Mouse (Mus musculus) spleen, postnatal 14 days (tissue): Measurements from ENCODE around the gene Tipin.
A peak's percentile ranks its signal among the peaks of the same experiment; 100 is the strongest.
"Not testable (repeated sequence)": the region's sequence is repeated elsewhere in the genome, so short reads cannot be mapped to it uniquely, and the experiment has no call there.

Experiments
- DNase-seq, 2 experiments: peaks; one replicate each; pipeline ENCODE4 v3.0.0; 2021 to 2022; ENCODE audit warnings: low spot score in 2 of 2

Tipin gene

DNA sequence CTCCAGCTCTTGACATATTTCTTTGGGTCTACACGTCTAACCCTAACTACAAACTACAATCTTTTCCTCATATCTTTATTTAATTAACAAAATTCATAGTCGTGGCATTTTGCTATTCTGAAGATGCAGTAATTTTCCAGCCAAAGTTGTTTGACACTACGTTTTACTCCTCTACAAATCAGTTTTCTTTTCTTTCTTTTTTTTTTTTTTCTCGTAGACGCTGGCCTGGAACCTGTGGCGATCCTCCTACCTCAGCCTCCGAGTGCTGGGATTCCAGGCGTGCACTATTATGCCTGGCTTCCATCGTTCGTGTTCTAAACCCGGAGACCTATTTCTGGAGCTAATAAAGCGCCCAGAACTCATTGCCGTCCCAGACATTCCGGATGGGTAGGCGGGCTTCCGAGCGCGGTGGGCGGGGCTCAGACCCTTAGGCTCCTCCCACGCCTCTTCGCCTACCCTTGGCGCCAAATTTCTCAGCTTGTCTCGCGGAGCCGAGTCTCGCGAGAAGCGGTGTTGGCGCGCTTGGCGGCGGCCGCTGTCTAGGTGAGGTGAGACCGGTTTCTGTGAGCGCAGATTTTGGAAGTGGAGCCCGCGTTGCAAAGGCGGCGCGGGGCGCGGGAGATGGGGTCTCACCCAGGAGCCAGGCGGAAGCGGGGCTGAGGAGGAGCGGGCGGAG lies at the start of gene Tipin:
Tipin (plus strand) TSS at position 477 of the 676 bp plus-strand sequence.
- DNase-seq = peak; percentile 93 to 96

DNA sequence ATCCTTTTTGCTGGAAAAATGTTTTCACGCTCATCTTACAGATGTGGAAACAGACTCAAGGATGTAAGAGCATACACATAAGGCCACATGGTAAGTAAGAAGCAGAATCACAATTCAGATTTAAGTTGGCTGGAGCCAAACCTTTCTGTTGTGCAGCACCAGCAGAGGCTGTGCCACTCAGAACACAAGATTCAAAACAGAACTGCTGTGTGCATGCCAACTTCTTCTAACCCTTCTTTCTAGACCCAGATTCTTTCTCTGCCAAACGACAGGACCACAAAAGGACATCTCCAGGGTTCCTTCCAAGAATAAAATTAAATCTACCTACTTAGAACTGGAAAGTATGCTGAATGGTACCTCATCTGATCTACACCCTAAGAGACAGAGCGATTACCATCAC lies 49.7 kb upstream of the Tipin start:
- no peak for DNase-seq

DNA sequence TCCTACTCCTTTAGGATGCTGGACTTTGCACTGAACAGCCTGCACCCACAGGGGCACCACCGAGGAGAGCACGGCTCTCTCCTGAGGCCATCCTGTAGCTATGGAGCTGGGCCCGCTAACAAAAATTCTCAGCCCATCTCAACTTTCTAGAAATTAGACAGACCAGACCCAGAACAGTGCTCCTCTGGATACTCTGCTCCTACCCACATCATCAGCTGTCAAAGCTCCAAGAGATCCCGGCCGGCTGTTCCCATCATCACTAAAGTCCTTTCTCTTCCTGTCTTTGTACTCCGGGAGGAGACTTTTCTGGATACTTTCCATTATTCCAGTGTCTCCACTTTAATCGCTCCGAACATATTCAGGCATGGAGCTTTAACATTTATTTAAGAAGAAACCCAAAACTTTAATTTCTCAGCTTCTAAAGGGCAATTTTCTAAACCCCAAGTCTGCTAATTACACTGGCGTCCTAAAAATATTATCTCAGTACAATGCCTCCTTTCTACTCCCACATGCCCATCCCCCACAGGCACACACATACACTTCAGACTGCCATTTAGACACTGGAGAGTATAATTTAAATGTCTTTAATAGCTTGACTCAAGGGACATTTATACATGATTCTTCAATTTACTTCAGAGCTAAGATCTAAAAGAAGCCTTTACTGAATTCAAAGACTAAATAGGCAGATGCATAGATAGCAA lies 49.0 kb upstream of the Tipin start:
- DNase-seq = no peak

DNA sequence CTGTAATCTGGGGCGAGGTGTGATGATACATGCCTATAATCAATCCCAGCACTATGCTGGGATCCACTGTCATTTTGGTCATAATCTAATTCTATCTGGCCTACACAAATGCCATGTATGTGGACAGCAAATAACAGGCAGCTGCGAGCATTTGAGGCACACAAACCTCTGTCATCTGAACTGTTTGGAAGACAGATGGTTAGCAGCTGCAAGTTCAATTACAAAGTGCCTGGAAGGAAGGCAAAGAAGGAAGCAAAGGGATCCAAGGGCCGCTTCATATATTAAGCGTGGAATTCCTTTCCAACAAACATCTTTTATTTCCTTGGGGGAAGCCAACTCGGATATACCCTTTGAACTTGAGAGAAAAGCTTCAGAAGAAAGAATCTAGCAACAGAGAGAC lies 47.7 kb upstream of the Tipin start:
- DNase-seq = no peak

DNA sequence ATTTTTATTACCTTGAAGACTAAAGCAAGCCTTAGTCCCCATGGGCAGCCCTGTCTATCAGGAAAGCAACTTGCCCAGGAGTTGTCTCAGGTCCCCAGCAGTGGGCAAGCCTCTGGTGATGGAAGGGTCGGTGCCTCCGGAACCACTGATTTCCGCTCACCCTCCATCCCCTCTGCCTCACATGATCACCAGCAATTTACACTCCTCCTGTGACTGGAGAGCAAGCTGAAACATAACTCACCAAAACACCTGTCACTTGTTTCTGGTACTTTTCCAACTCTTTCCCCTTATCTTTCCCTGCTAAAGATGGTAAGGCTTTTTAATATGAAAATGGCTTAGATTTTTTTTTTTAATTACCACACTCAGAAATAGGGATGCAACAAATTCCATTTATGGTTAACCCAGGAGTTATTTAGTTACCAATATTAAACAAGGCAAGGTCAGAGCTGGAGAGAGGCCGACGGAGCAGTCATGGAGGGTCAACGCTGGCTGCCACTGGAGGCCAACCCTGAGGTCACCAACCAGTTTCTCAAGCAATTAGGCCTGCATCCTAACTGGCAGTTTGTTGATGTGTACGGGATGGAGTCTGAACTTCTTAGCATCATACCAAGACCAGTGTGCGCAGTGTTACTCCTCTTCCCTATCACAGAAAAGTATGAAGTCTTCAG lies 46.5 kb upstream of the Tipin start, which contains the start of gene Uchl4:
Uchl4 (plus strand) TSS at position 434 of the 668 bp plus-strand sequence.
- DNase-seq = no peak

DNA sequence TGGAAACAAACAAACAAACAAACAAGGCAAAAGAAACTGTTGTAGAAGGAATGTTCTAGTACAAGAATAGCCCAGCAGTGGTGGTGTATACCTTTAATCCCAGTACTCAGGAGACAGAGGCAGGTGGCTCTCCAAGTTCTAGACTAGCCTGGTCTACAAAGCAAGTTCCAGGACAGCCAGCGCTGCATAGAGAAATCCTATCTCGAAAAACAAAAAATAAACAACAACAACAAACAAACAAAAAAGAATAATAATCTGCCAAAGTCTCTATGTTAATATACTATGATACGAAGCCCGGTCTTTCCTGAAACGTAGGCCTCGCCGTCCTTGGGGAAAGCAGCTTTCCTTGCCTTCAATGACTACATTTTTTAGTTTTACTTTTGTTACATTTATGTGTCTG lies 45.3 kb upstream of the Tipin start:
- no peak for DNase-seq

- DNase-seq = no peak
Observed at GRCm38 (mm10) chr9:64240116-64240515, 41.3 kb upstream of the Tipin start.

- DNase-seq = no peak
Observed at GRCm38 (mm10) chr9:64240681-64241080, 40.7 kb upstream of the Tipin start.

DNA sequence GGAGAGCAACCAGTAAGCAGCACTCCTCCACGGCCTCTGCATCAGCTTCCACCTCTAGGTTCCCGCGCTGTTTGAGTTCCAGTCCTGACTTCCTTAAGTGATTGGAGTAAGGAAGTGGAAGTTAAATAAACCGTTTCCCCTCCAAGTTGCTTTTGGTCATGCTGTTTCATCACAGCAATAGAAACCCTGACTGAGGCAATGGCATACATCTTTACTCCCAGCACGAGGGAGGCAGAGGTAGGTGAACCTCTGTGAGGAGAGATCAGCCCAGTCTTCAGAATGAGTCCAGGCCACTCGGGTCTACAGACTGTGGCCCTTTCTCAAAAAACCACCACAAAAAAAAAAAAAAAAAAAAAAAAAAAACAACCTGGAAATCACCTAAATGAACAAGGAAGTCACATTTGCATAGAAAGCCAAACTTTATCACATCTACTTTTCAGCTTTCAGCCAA lies 39.0 kb upstream of the Tipin start:
- no peak for DNase-seq

- DNase-seq = no peak
Observed at GRCm38 (mm10) chr9:64249371-64249770, 32.0 kb upstream of the Tipin start.

GRCm38 (mm10) chr9:64250111-64250730 lies 31.2 kb upstream of the Tipin start:
- no peak for DNase-seq

DNA sequence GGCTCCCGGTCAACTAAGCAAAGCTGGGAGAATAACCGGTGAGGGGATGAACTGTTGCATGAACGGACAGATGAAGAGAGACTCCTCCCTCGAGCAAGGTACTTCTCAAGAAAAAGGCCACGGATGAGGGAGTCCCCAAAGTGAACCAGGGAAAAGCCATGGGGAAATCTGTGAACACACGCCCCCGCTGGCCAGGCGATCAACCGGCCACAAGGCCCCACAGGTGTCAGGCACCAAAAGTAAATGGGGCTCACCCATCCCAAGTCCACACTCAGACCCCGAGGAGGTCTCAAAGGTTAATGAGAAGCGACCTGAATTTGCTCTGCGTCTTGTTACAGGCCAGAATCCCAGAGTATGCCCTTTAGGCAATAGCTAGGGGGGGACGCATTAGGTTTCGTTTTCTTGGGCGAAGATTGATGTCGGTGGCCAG lies 28.8 kb upstream of the Tipin start:
- peak in 1 of 2 experiments; percentile 13 for DNase-seq

DNA sequence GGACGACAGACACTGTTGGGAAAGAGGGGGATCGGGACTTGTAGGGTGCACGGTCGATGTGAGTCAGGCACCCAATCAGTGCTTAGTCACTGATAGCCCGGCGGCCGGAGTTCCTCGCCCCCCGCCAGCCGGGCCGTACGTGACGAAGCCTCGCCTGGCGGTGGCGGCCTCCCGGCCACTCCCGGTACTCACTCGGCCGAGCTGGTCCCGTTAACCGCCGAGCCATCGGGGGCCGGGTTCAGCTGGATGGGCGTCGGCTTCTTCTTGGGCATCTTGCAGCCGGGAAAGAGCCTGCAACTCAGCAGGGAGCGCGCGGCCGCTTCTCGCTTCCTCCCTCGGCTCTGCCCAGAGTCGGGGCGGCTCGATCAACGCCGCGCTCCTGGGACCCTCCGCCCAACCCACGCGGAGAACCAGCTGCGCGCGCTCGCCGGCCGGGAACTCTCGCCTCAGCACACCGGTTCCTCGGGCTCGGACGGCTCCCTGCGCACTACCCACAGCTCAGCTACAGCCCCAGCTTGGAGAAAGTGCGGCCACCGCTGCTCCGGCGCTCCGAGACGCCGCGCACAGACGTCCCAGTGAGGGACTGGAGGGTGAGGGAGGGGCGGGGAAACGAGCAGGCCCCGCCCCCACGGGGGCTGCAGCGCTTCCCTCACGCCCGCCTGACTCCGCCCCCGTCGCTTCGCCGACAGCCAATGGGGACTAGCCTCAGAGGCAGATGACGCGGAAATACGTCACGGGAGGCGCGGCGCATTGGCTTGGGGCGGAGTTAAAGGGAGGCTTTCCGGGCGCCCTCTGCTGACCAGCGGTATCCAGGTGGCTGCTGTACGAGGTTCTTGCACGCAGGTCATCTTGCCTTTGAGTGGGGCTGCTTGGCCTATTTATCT lies 28.1 kb upstream of the Tipin start, which contains the start of gene Map2k1:
Map2k1 (minus strand) TSS at position 611 of the 884 bp plus-strand sequence.
- DNase-seq = peak; percentile 100

DNA sequence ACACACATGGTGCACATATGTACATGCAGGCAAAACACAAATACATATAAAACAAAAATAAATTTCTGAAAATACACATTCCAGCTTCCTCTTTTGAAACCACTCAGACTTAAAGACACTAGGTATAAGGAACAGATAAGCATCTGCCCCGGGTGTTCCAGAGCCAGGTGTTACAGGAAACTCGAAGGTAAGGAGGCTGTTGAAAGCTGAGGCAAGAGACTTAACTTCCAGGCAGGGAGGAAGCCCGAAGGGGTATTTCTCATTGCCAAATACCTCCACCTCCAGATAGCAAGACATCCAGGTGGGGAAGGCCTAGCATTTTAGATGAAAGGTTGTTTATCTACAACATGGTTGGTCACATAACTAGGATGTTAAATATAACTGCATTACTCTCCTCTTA lies 26.0 kb upstream of the Tipin start:
- no peak for DNase-seq

GRCm38 (mm10) chr9:64256204-64256603 lies 25.2 kb upstream of the Tipin start:
- no peak for DNase-seq

DNA sequence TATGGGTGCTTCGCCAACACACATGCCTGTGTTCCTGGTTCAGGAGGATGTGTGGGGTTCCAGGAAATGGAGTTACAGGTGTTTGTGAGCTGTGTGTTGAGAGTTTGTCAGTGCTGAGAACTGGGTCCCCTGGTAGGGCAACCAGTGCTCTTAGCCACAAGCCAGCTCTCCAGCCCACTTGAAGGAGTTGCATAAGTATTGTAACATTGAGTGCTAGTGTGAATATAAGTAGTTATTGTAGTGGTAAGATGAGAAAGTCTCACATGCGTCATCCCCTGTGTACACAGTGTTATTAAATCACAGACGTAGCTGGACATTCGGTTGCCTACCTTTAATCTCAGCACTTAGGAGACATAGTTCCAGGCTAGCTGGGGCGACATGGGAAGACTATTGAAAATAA lies 21.5 kb upstream of the Tipin start:
- DNase-seq = no peak

DNA sequence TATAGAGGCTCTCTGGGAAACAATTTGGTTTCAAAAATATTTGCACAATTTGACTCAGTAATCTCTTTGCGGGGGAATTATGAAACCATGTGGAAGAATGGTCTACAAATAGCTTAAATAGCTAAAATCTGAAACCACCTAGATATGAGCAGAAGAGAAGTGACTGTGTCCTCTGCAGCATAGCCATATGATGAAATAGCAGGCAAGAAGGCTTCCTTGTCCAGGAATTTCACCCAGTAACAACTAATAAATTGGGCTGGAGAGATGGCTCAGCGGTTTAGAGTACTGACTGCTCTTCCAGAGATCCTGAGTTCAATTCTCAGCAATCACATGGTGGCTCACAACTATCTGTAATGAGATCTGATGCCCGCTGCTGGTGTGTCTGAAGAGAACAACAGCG lies 20.4 kb upstream of the Tipin start:
- no peak for DNase-seq

DNA sequence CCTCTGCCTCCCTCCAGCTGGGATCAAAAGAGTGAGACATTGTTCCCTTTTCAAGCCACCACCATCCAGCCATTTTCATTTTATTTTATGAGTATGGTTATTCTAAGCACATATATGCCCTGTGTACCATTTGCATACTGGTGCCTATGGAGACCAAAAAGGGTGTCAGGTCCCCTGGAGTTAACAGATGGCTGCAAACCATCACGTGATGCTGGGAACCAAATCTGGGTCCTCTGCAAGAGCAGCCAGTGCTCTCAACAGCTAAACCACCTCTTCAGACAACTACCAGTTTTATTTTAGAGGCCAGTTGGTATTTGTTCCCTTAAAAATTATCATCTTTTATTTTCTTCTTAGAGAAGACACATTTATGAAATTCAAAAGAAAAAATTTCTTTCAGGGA lies 16.6 kb upstream of the Tipin start:
- no peak for DNase-seq

DNA sequence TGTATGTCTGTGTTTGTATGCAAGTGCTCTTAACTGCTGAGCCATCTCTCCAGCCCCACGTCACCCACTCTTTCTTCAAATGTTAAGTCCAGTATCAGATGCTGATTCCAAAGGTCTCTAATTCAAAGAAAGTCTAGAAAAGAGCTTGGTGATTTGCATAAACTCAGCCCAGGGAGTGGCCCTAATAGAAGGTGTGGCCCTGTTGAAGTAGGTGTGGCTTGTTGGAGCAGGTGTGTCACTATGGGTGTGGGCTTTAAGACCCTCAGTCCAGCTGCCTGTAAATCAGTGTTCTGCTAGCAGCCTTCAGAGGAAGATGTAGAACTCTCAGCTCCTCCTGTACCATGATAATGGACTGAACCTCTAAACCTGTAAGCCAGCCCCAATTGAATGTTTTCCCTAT lies 14.2 kb upstream of the Tipin start:
- DNase-seq = no peak

- no peak for DNase-seq
Observed at GRCm38 (mm10) chr9:64268196-64268595, 13.2 kb upstream of the Tipin start.

- DNase-seq = not testable (repeated sequence)
Observed at GRCm38 (mm10) chr9:64268836-64269235, 12.5 kb upstream of the Tipin start.
